Mouse (Mus musculus) layer of hippocampus, adult 8-10 months (tissue): ENCODE measurements around the gene L2hgdh. TPM values are rescaled to one million over a fixed set of nuclear protein-coding genes. Genes with fewer than 3 reads are reported as not detected.
"Not testable (repeated sequence)": the region's sequence is repeated elsewhere in the genome, so short reads cannot be mapped to it uniquely, and the experiment has no call there.

Experiments used
- DNase-seq, 2 experiments: peaks; one replicate each; pipeline ENCODE4 v3.0.0; 2022; ENCODE audit warnings: low spot score in 2 of 2
- microRNA-seq, 2 experiments: library from miRNA; unstranded; fragments of <30 nt; microRNA quantifications; one replicate each; pipeline ENCODE4 v1.2.0; 2022
- total RNA-seq, 4 experiments: library from RNA; stranded (reverse); gene quantifications; 2 replicates each; pipeline ENCODE4 v1.2.4; 2022

Gene L2hgdh
- total RNA-seq, 4 experiments from 2014 or later: 15.5 to 24.9 (median 18.6) TPM

DNA sequence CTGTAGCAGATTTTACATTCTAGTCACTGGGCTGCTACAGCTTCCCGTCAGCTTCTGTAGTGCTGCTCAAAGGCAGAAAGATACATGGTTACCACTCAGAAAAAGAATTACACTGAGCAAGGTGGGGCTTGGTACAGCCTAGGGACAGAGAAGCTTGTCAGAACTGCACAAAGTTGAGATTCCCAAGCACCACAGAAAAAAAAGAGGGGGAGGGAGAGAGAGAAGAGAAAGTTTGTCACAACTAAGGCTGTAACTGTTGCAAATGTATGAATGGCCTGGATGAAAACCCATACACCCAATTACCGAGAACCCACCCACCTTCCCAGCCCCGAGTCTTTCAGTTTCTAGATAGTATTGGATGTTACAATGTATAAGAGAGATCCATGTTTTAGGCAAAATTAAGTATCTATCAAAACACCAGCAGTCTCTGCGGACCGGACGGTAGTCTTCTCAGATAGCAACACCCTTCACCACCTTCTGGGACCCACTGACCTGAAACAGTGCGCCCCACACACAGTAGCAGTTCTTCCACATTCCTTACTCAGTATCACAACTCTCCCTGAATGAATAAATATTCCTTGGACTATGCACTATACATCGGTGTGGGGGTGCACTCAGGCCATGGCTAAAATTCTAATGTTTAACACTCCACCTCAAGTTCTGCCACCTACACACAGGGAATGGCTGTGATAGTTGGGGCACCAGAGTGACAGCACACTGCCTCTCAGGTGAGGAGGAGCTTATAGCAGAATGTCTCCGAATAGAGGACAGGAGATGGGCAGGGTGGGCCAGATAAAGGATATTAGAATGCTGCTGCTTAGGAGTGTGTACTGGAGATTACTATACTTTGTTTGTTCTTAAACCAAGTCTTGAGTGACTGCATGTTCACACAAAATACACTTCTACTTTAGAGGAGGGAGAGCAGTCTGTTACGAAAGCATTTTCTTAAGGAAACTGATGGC, 49.8 kb downstream of the L2hgdh start:
- no peak for DNase-seq

DNA sequence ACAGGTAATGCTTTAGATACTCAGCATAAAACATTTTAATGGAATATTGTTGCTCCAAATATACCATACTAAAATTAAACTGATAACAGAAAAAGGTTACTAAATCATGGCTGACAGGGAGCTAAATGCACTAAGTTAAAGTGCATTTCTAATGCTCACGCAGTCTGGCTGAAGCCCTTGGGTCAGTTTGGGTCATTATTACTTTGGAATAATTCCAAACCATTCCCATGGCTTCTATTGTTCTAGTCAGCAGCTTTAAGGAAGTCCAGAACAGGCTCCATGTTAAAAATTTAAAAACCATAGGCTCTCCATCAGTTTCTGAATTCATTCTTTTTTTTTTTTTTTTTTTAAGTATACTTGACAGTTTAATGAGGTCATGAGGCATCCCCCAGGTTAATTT, 50.5 kb downstream of the L2hgdh start:
- DNase-seq: no peak

DNA sequence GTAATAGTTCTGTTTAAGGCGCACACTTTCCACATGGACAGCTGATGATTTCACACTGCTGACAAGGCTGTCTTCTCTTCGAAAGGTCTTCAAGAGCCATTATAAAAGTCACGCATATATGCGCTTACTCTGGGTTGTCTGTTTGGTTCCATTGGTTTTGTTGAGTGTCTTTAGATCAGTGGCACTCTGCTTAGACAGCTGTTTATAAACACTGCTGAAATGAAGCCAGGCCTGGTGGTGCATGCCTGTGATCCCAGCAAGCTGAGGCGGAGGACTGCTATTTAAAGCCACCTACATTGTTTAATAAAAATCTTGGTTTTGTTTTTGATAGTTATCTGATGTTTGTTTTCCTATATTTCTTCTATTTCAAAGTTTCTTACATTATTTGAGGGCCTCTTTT, 58.0 kb downstream of the L2hgdh start:
- no peak for DNase-seq

DNA sequence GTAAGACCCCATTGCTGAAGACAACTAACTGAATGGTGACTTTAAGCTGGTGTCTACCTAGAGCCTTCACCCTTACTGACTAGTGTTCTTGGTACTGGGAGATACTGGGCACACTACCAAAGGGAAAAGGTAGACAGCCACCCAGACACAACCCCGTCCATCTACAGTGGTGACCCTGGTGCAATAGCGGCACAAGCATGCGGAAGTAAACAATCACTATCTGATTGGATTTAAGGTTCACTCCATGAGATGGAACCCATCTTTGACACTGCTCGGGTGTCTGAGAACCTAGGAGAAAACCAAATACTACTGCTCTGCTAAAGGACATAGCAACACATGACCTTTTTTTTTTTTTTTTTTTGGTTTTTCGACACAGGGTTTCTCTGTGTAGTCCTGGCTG, 63.0 kb downstream of the L2hgdh start:
- no peak for DNase-seq

DNA sequence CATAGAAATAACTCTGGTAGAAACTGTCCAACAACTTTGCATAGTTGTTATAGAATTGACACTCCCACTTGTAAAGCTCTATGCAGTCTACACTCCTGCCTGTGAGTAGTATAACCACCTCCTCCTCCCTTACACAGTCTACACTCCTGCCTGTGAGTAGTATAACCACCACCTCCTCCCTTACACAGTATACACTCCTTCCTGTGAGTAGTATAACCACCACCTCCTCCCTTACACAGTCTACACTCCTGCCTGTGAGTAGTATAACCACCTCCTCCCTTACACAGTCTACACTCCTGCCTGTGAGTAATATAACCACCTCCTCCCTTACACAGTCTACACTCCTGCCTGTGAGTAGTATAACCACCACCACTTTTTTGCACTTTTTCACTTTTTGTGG, 70.7 kb downstream of the L2hgdh start:
- DNase-seq: not testable (repeated sequence)

DNA sequence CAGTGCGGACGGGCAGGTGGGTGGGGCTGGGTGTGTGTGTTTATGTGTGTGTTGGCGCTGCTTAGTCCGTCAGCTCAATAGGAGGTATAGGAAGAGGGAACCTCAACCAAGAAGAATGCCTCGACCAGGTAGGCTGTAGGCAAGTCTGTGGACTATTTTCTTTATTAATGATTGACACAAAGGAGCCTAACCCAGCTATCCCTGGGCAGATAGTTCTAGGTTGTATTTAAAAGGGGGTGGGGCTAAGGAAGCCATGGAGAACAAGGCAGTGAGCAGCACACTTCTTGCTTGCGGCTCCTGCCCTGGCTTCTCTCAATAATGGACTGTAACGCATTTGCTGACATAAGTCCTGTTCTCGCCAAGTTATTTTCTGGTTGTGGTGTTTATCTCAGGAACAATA, 75.2 kb downstream of the L2hgdh start:
- DNase-seq: no peak

DNA sequence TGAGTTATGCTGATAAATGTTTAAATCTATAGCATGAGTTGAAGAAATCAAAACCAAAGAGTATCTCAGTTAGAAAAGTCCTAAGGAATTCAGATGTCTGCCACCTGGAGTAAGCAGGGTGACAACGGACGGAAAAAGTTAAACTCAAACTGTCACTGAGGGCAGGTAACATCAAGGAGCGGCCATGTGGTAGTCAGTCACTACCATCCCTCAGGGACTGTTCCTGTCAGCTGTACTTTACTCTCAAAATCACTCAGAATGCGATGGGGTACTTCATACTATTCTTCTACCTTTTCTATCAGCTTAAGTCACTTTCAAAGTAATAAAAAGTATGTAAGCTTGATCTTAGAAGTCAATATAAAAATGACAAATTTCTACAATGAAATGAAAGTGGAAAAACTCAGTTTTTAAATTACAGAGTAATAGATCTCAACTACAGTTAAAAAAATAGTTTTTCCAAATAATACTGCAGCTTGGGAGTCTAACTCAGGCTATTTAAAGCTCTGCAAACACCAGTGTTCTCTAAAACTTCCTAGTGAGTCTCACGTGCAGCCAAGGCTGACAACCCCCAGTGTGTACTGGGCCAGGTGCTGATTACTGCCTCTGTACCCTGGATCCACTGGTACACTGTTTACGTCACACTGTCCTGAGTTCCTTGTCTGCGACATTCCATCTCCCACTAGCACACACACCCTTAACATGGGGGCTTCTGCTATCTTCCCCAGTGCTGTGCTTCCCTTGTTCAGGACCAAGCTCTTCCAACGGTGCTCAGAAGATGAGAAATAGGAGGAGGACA, 78.7 kb downstream of the L2hgdh start:
- no peak for DNase-seq

DNA sequence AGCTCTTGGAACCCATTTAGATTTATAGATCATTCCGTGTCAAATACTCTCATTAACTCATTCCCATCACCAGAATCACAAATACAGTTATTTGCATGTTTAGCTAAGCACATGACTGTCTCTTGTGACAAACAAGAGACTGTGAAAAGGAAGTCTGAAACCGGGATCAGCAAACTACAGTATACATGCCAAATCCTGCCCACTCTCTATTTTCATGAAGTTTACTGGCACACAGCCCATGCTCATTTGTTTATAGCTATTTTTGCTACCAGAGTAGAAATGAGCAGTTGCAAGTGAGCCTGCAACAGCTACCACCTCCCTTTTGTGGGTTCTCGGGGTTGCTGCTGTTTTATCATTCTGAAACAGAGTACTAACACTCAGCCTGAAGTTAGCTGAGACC, 79.8 kb downstream of the L2hgdh start:
- DNase-seq: peak; percentile 60 to 63

DNA sequence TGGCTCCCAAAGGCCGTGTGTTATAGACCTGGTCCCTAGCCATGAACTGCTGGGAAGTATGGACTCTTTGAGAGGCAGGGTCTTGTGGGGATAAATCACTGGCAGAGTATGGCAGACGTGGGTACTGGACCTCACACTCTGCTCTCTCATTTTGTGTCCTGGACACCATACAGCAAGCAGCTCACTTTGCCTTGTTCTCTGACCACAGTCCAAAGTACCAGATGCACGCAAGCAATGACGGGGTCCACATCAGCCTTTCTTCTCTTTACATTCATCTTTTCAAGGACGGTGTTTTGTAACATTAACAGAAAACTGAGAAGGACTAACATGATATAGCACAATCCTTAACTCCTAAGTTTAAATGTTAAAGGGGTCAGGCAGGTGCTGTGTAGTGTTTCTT, 81.8 kb downstream of the L2hgdh start:
- DNase-seq: no peak

Small RNAs within 50 kb of the gene (microRNA-seq; reads per million reads assigned to microRNA genes)
- gene Mir681: 0 reads per million in 2 experiments

Other genes starting within 250 kb of the L2hgdh start
- 10 to 100 TPM; 19.9 to 22.4 (median 20.1) TPM for gene Vcpkmt, start 141.8 kb downstream of the L2hgdh start, total RNA-seq
- gene Sos2, start 43.0 kb downstream of the L2hgdh start, total RNA-seq: 10 to 100 TPM; 33.4 to 47.2 (median 39.8) TPM
- 10 to 100 TPM; 26.9 to 35.8 (median 30.0) TPM for gene Atp5s, start 77 bp upstream of the L2hgdh start, total RNA-seq
- gene Cdkl1, start 66.4 kb upstream of the L2hgdh start, total RNA-seq: 10 to 100 TPM; 20.1 to 27.1 (median 24.5) TPM
- 100 to 1,000 TPM; 177 to 196 (median 191) TPM for gene Atl1, start 167.7 kb upstream of the L2hgdh start, total RNA-seq
- gene Map4k5, start 168.3 kb upstream of the L2hgdh start, total RNA-seq: 10 to 100 TPM; 42.6 to 49.5 (median 48.4) TPM